Mouse (Mus musculus) heart, adult 2 months (tissue): Measurements from ENCODE around the gene Gm20388. TPM values are rescaled to one million over a fixed set of nuclear protein-coding genes. Genes with fewer than 3 reads are reported as not detected.

Experiments
- DNase-seq, 2 experiments: peaks; one replicate each; pipeline ENCODE4 v3.0.0; 2021
- H3K27ac ChIP-seq: fragments of 200-600 bp; 2 replicates; pipeline ENCODE4 v1.8.1; 2022
- H3K27me3 ChIP-seq: fragments of 200-500 bp; 2 replicates; pipeline ENCODE4 v1.6.1; 2012; ENCODE audit warnings: mild to moderate bottlenecking, low read length, inconsistent platforms, mixed read lengths; ENCODE audit not compliant: control insufficient read depth, insufficient read depth
- H3K36me3 ChIP-seq: fragments of 200-500 bp; 2 replicates; pipeline ENCODE4 v1.6.1; 2012; ENCODE audit warnings: low read length, inconsistent platforms; ENCODE audit not compliant: control insufficient read depth, insufficient read depth
- H3K4me1 ChIP-seq: fragments of 200-500 bp; 2 replicates; pipeline ENCODE4 v1.6.1; 2011; ENCODE audit warnings: low read length; ENCODE audit not compliant: control insufficient read depth, insufficient read depth
- H3K4me3 ChIP-seq: fragments of 200-600 bp; 2 replicates; pipeline ENCODE4 v1.8.1; 2022
- H3K79me2 ChIP-seq: fragments of 200-500 bp; replicated peaks from 2 replicates; pipeline ENCODE4 v1.6.1; 2012; ENCODE audit warnings: mild to moderate bottlenecking, inconsistent platforms, low read length, moderate library complexity, mixed read lengths; ENCODE audit not compliant: control insufficient read depth, insufficient read depth
- H3K9ac ChIP-seq: fragments of 200-500 bp; 2 replicates; pipeline ENCODE4 v1.6.1; 2012; ENCODE audit warnings: low read depth, mild to moderate bottlenecking, control low read depth, inconsistent platforms, low read length, mixed read lengths
- CTCF ChIP-seq: fragments of 200-600 bp; IDR thresholded peaks from 2 replicates; pipeline ENCODE4 v1.8.1; 2022; ENCODE audit warnings: antibody characterized with exemption, mild to moderate bottlenecking, moderate library complexity
- EP300 ChIP-seq: fragments of 200-500 bp; IDR thresholded peaks from 2 replicates; pipeline ENCODE4 v1.6.1; 2011; ENCODE audit warnings: low read depth, low read length, control low read depth; ENCODE audit not compliant: insufficient read depth
- POLR2A ChIP-seq: fragments of 200-500 bp; IDR thresholded peaks from 2 replicates; pipeline ENCODE4 v1.6.1; 2011; ENCODE audit warnings: mild to moderate bottlenecking, low read depth, low read length, control low read depth; ENCODE audit not compliant: insufficient read depth
- WGBS: fragments of 180-500 bp; shearing (Covaris S2); methylation state at CpG from one replicate; pipeline ENCODE4 v1.1.7; 2018; 5-methylcytosine and 5-hydroxymethylcytosine counted together
- intact Hi-C: fragments of 180-260 bp; cut with DNase I; formaldehyde crosslinking; loops from one replicate; pipeline ENCODE4 v1.15.1; 2025
- polyA plus RNA-seq: library from polyadenylated mRNA; depleted of rRNA; stranded (reverse); fragments of >200 nt; gene quantifications from 2 replicates; pipeline ENCODE4 v1.2.3, GENCODE M21; 2012
- total RNA-seq, 2 experiments: library from RNA; stranded (reverse); gene quantifications; 2 replicates each; pipeline ENCODE4 v1.2.3; 2021

The Gm20388 gene
- total and polyA plus RNA-seq, 3 experiments = 1.8 to 32.3 TPM; not detected in 1

DNA sequence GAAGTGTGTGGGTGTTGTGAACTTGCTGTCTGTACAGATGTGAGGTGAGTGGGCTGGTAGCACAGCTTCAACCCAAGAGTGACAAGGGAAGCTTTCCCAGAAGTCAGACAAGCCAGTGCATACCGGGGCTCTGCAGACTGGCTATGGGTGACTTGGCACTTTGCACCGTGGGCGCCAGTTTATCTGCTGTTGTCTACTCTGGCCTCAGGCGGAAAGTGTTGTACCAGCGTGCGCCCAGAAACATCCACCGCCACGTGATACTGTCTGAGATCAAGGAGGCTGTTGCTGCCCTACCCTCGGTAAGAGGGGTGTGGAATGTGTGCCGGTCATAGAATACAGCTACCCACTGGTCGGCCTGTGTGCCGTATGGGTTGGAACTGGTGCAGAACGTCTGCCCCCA is 3487.7 kb downstream of the Gm20388 start:
- no peak overlapping the region for H3K4me3 ChIP-seq
- no peaks in the 10 kb centered on the region for H3K27me3 ChIP-seq
- H3K27ac ChIP-seq = no peak overlapping the region
- H3K9ac ChIP-seq = no peak overlapping the region
- no peaks in the 10 kb centered on the region for H3K36me3 ChIP-seq
- intact Hi-C loops = no loop called here
- whole genome bisulfite sequencing = 74% methylated on average over 13 of the region's 13 CpGs
- TF ChIP-seq CTCF = no peak
- H3K79me2 ChIP-seq = no peaks in the 10 kb centered on the region
- DNase-seq = peak in 1 of 2 experiments; percentile 40
- H3K4me1 ChIP-seq = no peaks in the 10 kb centered on the region

DNA sequence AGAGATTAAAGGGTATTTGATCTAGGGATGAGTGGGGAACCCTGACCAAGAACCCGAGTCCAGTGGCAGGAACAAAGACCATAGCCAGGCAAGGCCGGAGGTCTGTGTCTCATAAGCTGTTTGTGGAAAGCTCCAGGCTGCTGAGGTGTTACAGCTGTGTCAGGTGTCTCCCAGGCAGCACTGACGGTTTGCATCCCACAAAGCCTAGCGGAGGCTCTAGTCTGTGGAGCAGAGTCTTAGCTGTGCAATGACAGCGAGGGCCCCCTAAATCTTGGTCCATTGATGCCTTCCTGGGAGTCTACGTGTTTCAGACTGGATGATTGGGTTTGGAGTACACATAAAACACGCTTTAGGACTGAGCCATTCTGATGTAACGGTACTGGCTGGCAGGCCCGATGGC is 3491.3 kb downstream of the Gm20388 start:
- H3K36me3 ChIP-seq = no peaks in the 10 kb centered on the region
- H3K79me2 ChIP-seq = no peaks in the 10 kb centered on the region
- DNase-seq = no peak
- H3K27me3 ChIP-seq = no peaks in the 10 kb centered on the region
- 93% methylated on average over 9 of the region's 9 CpGs for WGBS
- TF ChIP-seq EP300 (no peak), CTCF (no peak), POLR2A (no peak)
- H3K9ac ChIP-seq = no peak overlapping the region
- intact Hi-C loops = no loop called here
- no peak overlapping the region for H3K27ac ChIP-seq
- no peaks in the 10 kb centered on the region for H3K4me1 ChIP-seq
- no peak overlapping the region for H3K4me3 ChIP-seq

DNA sequence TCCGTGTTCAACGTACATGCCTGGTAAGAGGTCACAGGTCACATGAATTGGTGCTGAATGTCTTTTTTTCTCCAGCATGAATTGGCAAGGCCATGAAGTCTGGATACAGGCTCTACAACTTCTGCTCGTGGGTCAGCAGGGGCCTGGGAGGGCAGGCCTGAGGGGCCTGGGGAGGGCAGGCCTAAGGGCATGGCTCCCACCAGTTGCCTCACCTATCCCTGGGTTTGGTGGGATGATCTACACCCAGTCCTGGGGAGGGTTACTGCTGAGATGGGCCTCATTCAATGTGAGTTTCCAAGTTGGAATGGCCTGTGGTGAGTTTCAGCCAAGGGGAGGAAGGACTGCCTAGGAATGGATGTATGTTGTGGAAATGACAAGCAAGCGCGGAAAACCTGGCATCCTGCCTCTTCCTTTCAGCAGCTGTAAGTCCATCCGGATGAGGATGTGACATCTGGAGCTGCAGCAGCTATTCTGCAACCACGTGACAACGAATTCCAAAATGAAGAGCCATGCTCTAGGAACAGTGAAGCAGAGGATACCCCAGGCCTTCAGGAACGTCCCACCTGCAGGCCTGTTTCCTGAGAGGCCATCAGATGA is 3492.2 kb downstream of the Gm20388 start:
- TF ChIP-seq POLR2A (no peak), CTCF (no peak), EP300 (no peak)
- H3K9ac ChIP-seq = no peak overlapping the region
- intact Hi-C loops = no loop called here
- no peaks in the 10 kb centered on the region for H3K27me3 ChIP-seq
- no peaks in the 10 kb centered on the region for H3K4me1 ChIP-seq
- no peak overlapping the region for H3K4me3 ChIP-seq
- WGBS = 49% methylated on average over 9 of the region's 9 CpGs
- no peak for DNase-seq
- H3K79me2 ChIP-seq = no peaks in the 10 kb centered on the region
- no peaks in the 10 kb centered on the region for H3K36me3 ChIP-seq
- no peak overlapping the region for H3K27ac ChIP-seq

DNA sequence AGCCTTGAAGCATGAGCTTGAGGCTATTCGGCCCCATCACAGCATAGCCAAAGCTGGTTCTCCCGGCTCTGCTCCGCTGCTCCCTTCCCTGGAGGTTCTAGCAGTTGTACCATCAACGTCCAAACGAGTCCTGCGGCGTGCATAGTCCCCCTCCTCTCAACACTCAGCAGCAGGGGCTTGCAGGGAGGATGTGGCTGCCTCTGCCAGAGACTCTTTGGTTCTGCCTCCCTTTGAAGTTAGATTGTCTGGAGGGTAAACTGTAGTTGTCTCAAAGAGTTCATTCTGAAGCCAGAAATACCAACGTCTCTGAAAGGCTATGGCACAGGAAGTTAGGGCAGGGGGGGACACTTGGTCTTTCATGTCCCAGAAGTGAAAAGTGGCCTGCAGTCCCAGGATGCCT is 3493.9 kb downstream of the Gm20388 start:
- Histone ChIP-seq H3K4me3 (no peak overlapping the region), H3K27ac (no peak overlapping the region), H3K79me2 (no peaks in the 10 kb centered on the region), H3K9ac (no peak overlapping the region), H3K4me1 (no peaks in the 10 kb centered on the region), H3K27me3 (no peaks in the 10 kb centered on the region), H3K36me3 (no peaks in the 10 kb centered on the region)
- 49% methylated on average over 8 of the region's 8 CpGs for WGBS
- intact Hi-C loops = no loop called here
- TF ChIP-seq CTCF (no peak), POLR2A (no peak), EP300 (no peak)
- no peak for DNase-seq

DNA sequence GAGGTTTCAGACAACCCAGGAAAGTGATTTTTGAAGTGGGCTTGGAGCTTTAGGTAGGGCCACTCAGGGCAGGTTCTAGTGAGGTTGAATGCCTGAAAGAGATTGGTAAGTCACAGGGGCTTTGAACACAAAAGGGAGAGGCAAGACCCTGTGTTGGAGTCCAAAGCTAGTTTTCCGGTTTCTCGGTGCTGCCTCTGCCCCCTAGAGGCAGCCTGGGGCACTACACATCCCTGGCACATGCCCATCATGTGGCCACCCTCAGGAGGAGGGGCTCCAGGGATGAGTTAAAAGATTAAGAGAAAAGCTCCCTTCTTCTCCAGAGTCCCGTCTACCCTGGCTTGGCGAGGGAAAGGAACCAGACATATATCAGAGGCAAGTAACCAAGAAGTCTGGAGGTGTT is 3496.1 kb downstream of the Gm20388 start, which contains the start of gene Mc1r:
TSS of gene Mc1r (plus strand) at position 322 of the 400 bp plus-strand sequence.
- H3K36me3 ChIP-seq = no peaks in the 10 kb centered on the region
- WGBS = 11% methylated on average over 4 of the region's 4 CpGs
- H3K4me1 ChIP-seq = no peaks in the 10 kb centered on the region; the same call in 1 of the 2 replicates
- no peak within 1 kb of the TSS for H3K4me3 ChIP-seq
- no peak for TF ChIP-seq POLR2A
- no peak for TF ChIP-seq EP300
- no peak; the same call in 1 of the 2 replicates for TF ChIP-seq CTCF
- H3K27me3 ChIP-seq = peaks cover 8% of the 10 kb centered on the region; the same call in 1 of the 2 replicates
- intact Hi-C loops = no loop called here
- DNase-seq = peak; percentile 44 to 72
- H3K27ac ChIP-seq = no peak within 1 kb of the TSS
- no peaks in the 10 kb centered on the region for H3K79me2 ChIP-seq
- no peak within 1 kb of the TSS for H3K9ac ChIP-seq

DNA sequence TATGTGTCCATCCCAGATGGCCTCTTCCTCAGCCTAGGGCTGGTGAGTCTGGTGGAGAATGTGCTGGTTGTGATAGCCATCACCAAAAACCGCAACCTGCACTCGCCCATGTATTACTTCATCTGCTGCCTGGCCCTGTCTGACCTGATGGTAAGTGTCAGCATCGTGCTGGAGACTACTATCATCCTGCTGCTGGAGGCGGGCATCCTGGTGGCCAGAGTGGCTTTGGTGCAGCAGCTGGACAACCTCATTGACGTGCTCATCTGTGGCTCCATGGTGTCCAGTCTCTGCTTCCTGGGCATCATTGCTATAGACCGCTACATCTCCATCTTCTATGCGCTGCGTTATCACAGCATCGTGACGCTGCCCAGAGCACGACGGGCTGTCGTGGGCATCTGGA is 3497.0 kb downstream of the Gm20388 start:
- Histone ChIP-seq H3K9ac (no peak overlapping the region), H3K79me2 (no peaks in the 10 kb centered on the region), H3K36me3 (no peaks in the 10 kb centered on the region), H3K4me3 (no peak overlapping the region), H3K4me1 (no peaks in the 10 kb centered on the region; the same call in 1 of the 2 replicates), H3K27ac (no peak overlapping the region), H3K27me3 (peaks cover 8% of the 10 kb centered on the region; the same call in 1 of the 2 replicates)
- 83% methylated on average over 13 of the region's 13 CpGs for WGBS
- peak in 1 of 2 experiments; percentile 1 for DNase-seq
- intact Hi-C loops = no loop called here
- TF ChIP-seq CTCF (no peak), POLR2A (no peak), EP300 (no peak)
